8 mouse cellular contexts compared by ENCODE assay signal in genomic region chr7:70348064-70348976, GRCm38 (mm10). TPM values are rescaled to one million over a fixed set of nuclear protein-coding genes. Genes with fewer than 3 reads are reported as not detected.
DNase-seq lines count a peak whose midpoint lies in the region; ATAC-seq lines count a peak whose summit lies in the region.
"Had no signal": no experiment of that assay in that cellular context is flagged by ENCODE, and none has a peak within 500 bp of the region (broad histone marks: within the 10 kb centered on the region; RNA-seq: fewer than 3 reads in every experiment).

No protein-coding gene starts in this region.

- no peaks in the 10 kb centered on the region for H3K36me3 ChIP-seq in hindbrain, embryonic 14.5 days (replicated peaks; ENCODE audit: control insufficient read depth, insufficient read depth)
- no peaks in the 10 kb centered on the region for H3K36me3 ChIP-seq in liver, embryonic 13.5 days
- H3K36me3 ChIP-seq: liver, embryonic 15.5 days had no signal

- H3K4me2 ChIP-seq in hindbrain, embryonic 14.5 days (replicated peaks) = peak overlapping the region; percentile 72
- H3K4me2 ChIP-seq in liver, embryonic 13.5 days = no peak overlapping the region
- H3K4me2 ChIP-seq: liver, embryonic 15.5 days had no signal

- peak overlapping the region; percentile 96 for H3K27ac ChIP-seq in hindbrain, embryonic 14.5 days
- peak overlapping the region; percentile 18; the same call in 1 of the 2 replicates for H3K27ac ChIP-seq in liver, embryonic 13.5 days
- H3K27ac ChIP-seq: liver, embryonic 15.5 days had no signal

- H3K4me3 ChIP-seq in hindbrain, embryonic 14.5 days (replicated peaks; ENCODE audit: low read length) = peak overlapping the region; percentile 73
- H3K4me3 ChIP-seq in liver, embryonic 13.5 days (replicated peaks) = no peak overlapping the region
- H3K4me3 ChIP-seq: liver, embryonic 15.5 days had no signal

- no peak for ATAC-seq in hindbrain, embryonic 14.5 days (ENCODE audit: low FRiP score)
- no peak for ATAC-seq in liver, embryonic 13.5 days (ENCODE audit: low read depth)

- H3K9ac ChIP-seq in hindbrain, embryonic 14.5 days = peak overlapping the region; percentile 92
- H3K9ac ChIP-seq in liver, embryonic 13.5 days = no peak overlapping the region
- H3K9ac ChIP-seq: liver, embryonic 15.5 days had no signal

- peaks cover 59% of the 10 kb centered on the region for H3K4me1 ChIP-seq in hindbrain, embryonic 14.5 days (replicated peaks; ENCODE audit: control insufficient read depth, insufficient read depth, low read length)
- H3K4me1 ChIP-seq in liver, embryonic 13.5 days (replicated peaks) = peaks cover 5% of the 10 kb centered on the region
- H3K4me1 ChIP-seq: liver, embryonic 15.5 days had no signal

- H3K27me3 ChIP-seq in hindbrain, embryonic 14.5 days (ENCODE audit: control insufficient read depth, insufficient read depth, low read length) = peaks cover 39% of the 10 kb centered on the region
- H3K27me3 ChIP-seq in liver, embryonic 13.5 days = peaks cover 91% of the 10 kb centered on the region

- no peaks in the 10 kb centered on the region for H3K9me3 ChIP-seq in hindbrain, embryonic 14.5 days (ENCODE audit: control insufficient read depth, low read length)
- H3K9me3 ChIP-seq in liver, embryonic 13.5 days (replicated peaks) = no peaks in the 10 kb centered on the region
- H3K9me3 ChIP-seq: liver, embryonic 15.5 days had no signal

- 10% methylated on average over 30 of the region's 30 CpGs for WGBS in hindbrain, embryonic 14.5 days
- WGBS in liver, embryonic 13.5 days (ENCODE audit: insufficient replicate concordance) = 13% methylated on average over 30 of the region's 30 CpGs

- peak; percentile 6 for DNase-seq in right cerebral cortex, postnatal 25 days
- no peak for DNase-seq in right cerebral cortex, postnatal 10 days (ENCODE audit: low spot score in 2 of 2)
- no peak for DNase-seq in hindbrain, embryonic 14.5 days (ENCODE audit: low spot score)
- DNase-seq in liver, embryonic 13.5 days = no peak
- DNase-seq in yolk sac, embryonic 10.5 days (ENCODE audit: low spot score) = peak; percentile 7
- no peak for DNase-seq in c-Kit-positive CD71-positive TER-119-positive erythroid progenitor cells, embryonic 14.5 days (ENCODE audit: low spot score)
- DNase-seq in ovary, postnatal 14 days (ENCODE audit: low spot score) = no peak

RNA-seq across cellular contexts. Expression of gene Nr2f2, which starts 18.2 kb away (rescaled TPM):
- polyA plus RNA-seq in hindbrain, embryonic 14.5 days (2014; fragmentation: Nextera tagmentation; extraction: Ambion mirVana) = 105 and 127 TPM in 2 replicates
- 10.2 and 11.9 TPM in 2 replicates for polyA plus RNA-seq in liver, embryonic 13.5 days (2015; fragmentation: Nextera tagmentation; extraction: Ambion mirVana)

Comparison
In these comparisons a context has a peak if more than half of its experiments do, and no peak if none do; other contexts are left out.
1. DNase-seq: peak in right cerebral cortex, postnatal 25 days (single experiment) and yolk sac, embryonic 10.5 days (single experiment); none in right cerebral cortex, postnatal 10 days (0 of 2), hindbrain, embryonic 14.5 days (single experiment), liver, embryonic 13.5 days (single experiment), c-Kit-positive CD71-positive TER-119-positive erythroid progenitor cells, embryonic 14.5 days (single experiment) and ovary, postnatal 14 days (single experiment).